Mouse (Mus musculus) intestine, embryonic 15.5 days (tissue): ENCODE data around the gene Itfg1. TPM values are rescaled to one million over a fixed set of nuclear protein-coding genes. Genes with fewer than 3 reads are reported as not detected.
"Not testable (repeated sequence)": the region's sequence is repeated elsewhere in the genome, so short reads cannot be mapped to it uniquely, and the experiment has no call there.

Experiments used
- ATAC-seq: fragments of 200-750 bp; cut with Nextera tagmentation; 2 replicates; pipeline ENCODE4 v1.8.0; 2017; ENCODE audit warnings: moderate TSS enrichment, moderate library complexity
- H3K27ac ChIP-seq: fragments of 300-500 bp; sonication (generic); 2 replicates; pipeline ENCODE4 v1.5.1; 2015; ENCODE audit warnings: mild to moderate bottlenecking, inconsistent platforms
- H3K27me3 ChIP-seq: fragments of 300-500 bp; sonication (generic); replicated peaks from 2 replicates; pipeline ENCODE4 v1.6.1; 2015; ENCODE audit warnings: inconsistent platforms
- H3K36me3 ChIP-seq: fragments of 300-500 bp; sonication (generic); 2 replicates; pipeline ENCODE4 v1.6.1; 2015; ENCODE audit warnings: inconsistent platforms
- H3K4me1 ChIP-seq: fragments of 300-500 bp; sonication (generic); replicated peaks from 2 replicates; pipeline ENCODE4 v1.6.1; 2015; ENCODE audit warnings: inconsistent platforms
- H3K4me2 ChIP-seq: fragments of 300-500 bp; sonication (generic); replicated peaks from 2 replicates; pipeline ENCODE4 v1.6.1; 2015; ENCODE audit warnings: mild to moderate bottlenecking, inconsistent platforms
- H3K4me3 ChIP-seq: fragments of 300-500 bp; sonication (generic); replicated peaks from 2 replicates; pipeline ENCODE4 v1.5.1; 2015; ENCODE audit warnings: inconsistent platforms
- H3K9ac ChIP-seq: fragments of 300-500 bp; sonication (generic); 2 replicates; pipeline ENCODE4 v1.6.1; 2015; ENCODE audit warnings: inconsistent platforms
- H3K9me3 ChIP-seq: fragments of 300-500 bp; sonication (generic); 2 replicates; pipeline ENCODE4 v1.6.1; 2016; ENCODE audit warnings: inconsistent platforms
- whole genome bisulfite sequencing: fragments of 180-500 bp; shearing (Covaris S2); methylation state at CpG from one replicate; pipeline ENCODE4 v1.1.7; 2015; 5-methylcytosine and 5-hydroxymethylcytosine counted together
- polyA plus RNA-seq: library from polyadenylated mRNA; unstranded; fragments of >200 nt; fragmentation: Nextera tagmentation; extraction: Ambion mirVana; gene quantifications from 2 replicates; pipeline ENCODE4 v1.2.1, GENCODE M21; 2015

The Itfg1 gene
- polyA plus RNA-seq, 1 experiment from 2014 or later = 66.9 TPM

GRCm38 (mm10) chr8:85839916-85840656 is 635 bp downstream of the Itfg1 start:
- under 1% methylated on average over 21 of the region's 21 CpGs for WGBS
- 0 out of 2 replicates have a peak, but pooled peaks cover 2% of the 10 kb centered on the region for H3K36me3 ChIP-seq
- H3K4me3 ChIP-seq = peak overlapping the region; percentile 87
- peak overlapping the region; percentile 76 for H3K4me2 ChIP-seq
- H3K27me3 ChIP-seq = no peaks in the 10 kb centered on the region
- no peaks in the 10 kb centered on the region for H3K9me3 ChIP-seq
- peak overlapping the region; percentile 91 for H3K9ac ChIP-seq
- H3K27ac ChIP-seq = peak overlapping the region; percentile 97
- 0 out of 2 replicates have a peak, but pooled peaks cover 4% of the 10 kb centered on the region for H3K4me1 ChIP-seq
- ATAC-seq = peak; percentile 78; the same call in 1 of the 2 replicates

GRCm38 (mm10) chr8:85813621-85814020 is 27.1 kb downstream of the Itfg1 start:
- Histone ChIP-seq H3K4me3 (no peak overlapping the region), H3K9me3 (no peaks in the 10 kb centered on the region), H3K4me1 (no peaks in the 10 kb centered on the region), H3K4me2 (no peak overlapping the region), H3K27me3 (no peaks in the 10 kb centered on the region), H3K36me3 (no peaks in the 10 kb centered on the region), H3K27ac (no peak overlapping the region), H3K9ac (no peak overlapping the region)
- no peak for ATAC-seq

GRCm38 (mm10) chr8:85801408-85801807 is 39.3 kb downstream of the Itfg1 start:
- Histone ChIP-seq H3K9ac (no peak overlapping the region), H3K27ac (no peak overlapping the region), H3K4me2 (no peak overlapping the region), H3K27me3 (no peaks in the 10 kb centered on the region), H3K36me3 (0 out of 2 replicates have a peak, but pooled peaks cover 4% of the 10 kb centered on the region), H3K4me1 (no peaks in the 10 kb centered on the region), H3K4me3 (no peak overlapping the region), H3K9me3 (no peaks in the 10 kb centered on the region)
- 83% methylated on average over 1 of the region's 1 CpGs for WGBS
- no peak for ATAC-seq

- Histone ChIP-seq H3K27me3 (no peaks in the 10 kb centered on the region), H3K36me3 (0 out of 2 replicates have a peak, but pooled peaks cover 4% of the 10 kb centered on the region), H3K4me1 (no peaks in the 10 kb centered on the region), H3K9me3 (no peaks in the 10 kb centered on the region), H3K4me2 (no peak overlapping the region), H3K9ac (no peak overlapping the region), H3K4me3 (no peak overlapping the region), H3K27ac (no peak overlapping the region)
- no peak for ATAC-seq
- 91% methylated on average over 1 of the region's 1 CpGs for WGBS
Observed at GRCm38 (mm10) chr8:85800164-85800563, 40.6 kb downstream of the Itfg1 start.

GRCm38 (mm10) chr8:85796392-85796791 is 44.3 kb downstream of the Itfg1 start:
- 40% methylated on average over 1 of the region's 1 CpGs for WGBS
- H3K4me1 ChIP-seq, H3K36me3 ChIP-seq, H3K9me3 ChIP-seq, H3K4me3 ChIP-seq, H3K27ac ChIP-seq, H3K4me2 ChIP-seq, H3K9ac ChIP-seq, H3K27me3 ChIP-seq: not testable (repeated sequence)
- ATAC-seq = peak; percentile 73

- Histone ChIP-seq H3K9ac (no peak overlapping the region), H3K27ac (no peak overlapping the region), H3K4me1 (no peaks in the 10 kb centered on the region), H3K36me3 (no peaks in the 10 kb centered on the region), H3K4me3 (no peak overlapping the region), H3K4me2 (no peak overlapping the region), H3K9me3 (no peaks in the 10 kb centered on the region), H3K27me3 (no peaks in the 10 kb centered on the region)
- no peak for ATAC-seq
- WGBS = 96% methylated on average over 3 of the region's 3 CpGs
Observed at GRCm38 (mm10) chr8:85788341-85788740, 52.4 kb downstream of the Itfg1 start.

GRCm38 (mm10) chr8:85787909-85788308 is 52.8 kb downstream of the Itfg1 start:
- no peak overlapping the region for H3K4me2 ChIP-seq
- ATAC-seq = no peak
- H3K9me3 ChIP-seq = no peaks in the 10 kb centered on the region
- H3K36me3 ChIP-seq = no peaks in the 10 kb centered on the region
- H3K4me3 ChIP-seq = no peak overlapping the region
- no peaks in the 10 kb centered on the region for H3K27me3 ChIP-seq
- H3K9ac ChIP-seq = no peak overlapping the region
- H3K4me1 ChIP-seq = no peaks in the 10 kb centered on the region
- H3K27ac ChIP-seq = no peak overlapping the region
- 79% methylated on average over 4 of the region's 4 CpGs for WGBS

GRCm38 (mm10) chr8:85785506-85785905 is 55.2 kb downstream of the Itfg1 start:
- ATAC-seq = no peak
- no peaks in the 10 kb centered on the region for H3K27me3 ChIP-seq
- WGBS = 83% methylated on average over 1 of the region's 1 CpGs

GRCm38 (mm10) chr8:85783871-85784270 is 56.9 kb downstream of the Itfg1 start:
- no peak for ATAC-seq
- Histone ChIP-seq H3K4me2 (no peak overlapping the region), H3K4me1 (no peaks in the 10 kb centered on the region), H3K27ac (no peak overlapping the region), H3K36me3 (no peaks in the 10 kb centered on the region), H3K27me3 (no peaks in the 10 kb centered on the region), H3K9me3 (no peaks in the 10 kb centered on the region), H3K4me3 (no peak overlapping the region), H3K9ac (no peak overlapping the region)
- WGBS = 92% methylated on average over 1 of the region's 1 CpGs

More at GRCm38 (mm10) chr8:85785506-85785905, 55.2 kb downstream of the Itfg1 start:
- Histone ChIP-seq H3K36me3 (no peaks in the 10 kb centered on the region), H3K4me2 (no peak overlapping the region), H3K9ac (no peak overlapping the region), H3K4me1 (no peaks in the 10 kb centered on the region), H3K4me3 (no peak overlapping the region), H3K27ac (no peak overlapping the region), H3K9me3 (no peaks in the 10 kb centered on the region)

- WGBS = 95% methylated on average over 3 of the region's 3 CpGs
- H3K4me2 ChIP-seq = no peak overlapping the region
- H3K27me3 ChIP-seq = no peaks in the 10 kb centered on the region
- no peaks in the 10 kb centered on the region for H3K4me1 ChIP-seq
- H3K9ac ChIP-seq = no peak overlapping the region
- no peaks in the 10 kb centered on the region for H3K9me3 ChIP-seq
- no peak overlapping the region for H3K27ac ChIP-seq
- no peak overlapping the region for H3K4me3 ChIP-seq
- no peak for ATAC-seq
- H3K36me3 ChIP-seq = no peaks in the 10 kb centered on the region
Observed at GRCm38 (mm10) chr8:85780091-85780490, 60.6 kb downstream of the Itfg1 start.

GRCm38 (mm10) chr8:85745053-85745452 is 95.7 kb downstream of the Itfg1 start:
- Histone ChIP-seq H3K4me1 (no peaks in the 10 kb centered on the region), H3K9me3 (no peaks in the 10 kb centered on the region), H3K4me2 (no peak overlapping the region), H3K9ac (no peak overlapping the region), H3K36me3 (no peaks in the 10 kb centered on the region), H3K4me3 (no peak overlapping the region), H3K27me3 (no peaks in the 10 kb centered on the region), H3K27ac (no peak overlapping the region)
- ATAC-seq = no peak
- WGBS = 94% methylated on average over 2 of the region's 2 CpGs

- H3K4me2 ChIP-seq = no peak overlapping the region
- no peaks in the 10 kb centered on the region for H3K4me1 ChIP-seq
- no peaks in the 10 kb centered on the region for H3K9me3 ChIP-seq
Observed at GRCm38 (mm10) chr8:85730545-85730944, 110.2 kb downstream of the Itfg1 start.

GRCm38 (mm10) chr8:85717271-85717670 is 123.5 kb downstream of the Itfg1 start:
- Histone ChIP-seq H3K27me3 (no peaks in the 10 kb centered on the region), H3K9me3 (no peaks in the 10 kb centered on the region), H3K9ac (no peak overlapping the region), H3K4me1 (no peaks in the 10 kb centered on the region), H3K27ac (no peak overlapping the region), H3K4me2 (no peak overlapping the region), H3K36me3 (0 out of 2 replicates have a peak, but pooled peaks cover 2% of the 10 kb centered on the region), H3K4me3 (no peak overlapping the region)
- 83% methylated on average over 5 of the region's 5 CpGs for WGBS
- ATAC-seq = no peak

More at GRCm38 (mm10) chr8:85730545-85730944, 110.2 kb downstream of the Itfg1 start:
- Histone ChIP-seq H3K4me3 (no peak overlapping the region), H3K27ac (no peak overlapping the region), H3K36me3 (no peaks in the 10 kb centered on the region), H3K9ac (no peak overlapping the region), H3K27me3 (no peaks in the 10 kb centered on the region)
- WGBS = 83% methylated on average over 3 of the region's 3 CpGs
- no peak for ATAC-seq
